In genomic region chr19:56775893-56776718, GRCm38 (mm10) we compare ENCODE assay signal across 8 mouse cellular contexts. TPM values are rescaled to one million over a fixed set of nuclear protein-coding genes. Genes with fewer than 3 reads are reported as not detected.
DNase-seq lines count a peak whose midpoint lies in the region; ATAC-seq and TF ChIP-seq lines count a peak whose summit lies in the region.

No protein-coding gene starts in this region.

- H3K4me2 ChIP-seq in kidney, embryonic 16.5 days (replicated peaks; ENCODE audit: low read depth, low read length) = peak overlapping the region; percentile 54
- peak overlapping the region; percentile 44; the same call in 1 of the 2 replicates for H3K4me2 ChIP-seq in liver, postnatal 0 days (ENCODE audit: low read depth, low read length)

- peak; percentile 65 for ATAC-seq in kidney, embryonic 16.5 days (ENCODE audit: low FRiP score, low TSS enrichment)
- ATAC-seq in liver, postnatal 0 days = no peak

- H3K27ac ChIP-seq in kidney, embryonic 16.5 days (ENCODE audit: low read length) = no peak overlapping the region
- H3K27ac ChIP-seq in kidney, adult 2 months (ENCODE audit: insufficient read depth, low read depth, low read length) = no peak overlapping the region
- no peak overlapping the region for H3K27ac ChIP-seq in liver, postnatal 0 days (ENCODE audit: low read depth)

- DNase-seq in kidney, adult 2 months = no peak
- peak; percentile 63 for DNase-seq in embryo, embryonic 11 days
- peak; percentile 41 to 57 for DNase-seq in heart, postnatal 10 days
- DNase-seq in liver, postnatal 0 days = no peak
- DNase-seq in Muller cell, postnatal 12 days (ENCODE audit: inconsistent ontology term) = no peak
- DNase-seq in spleen, adult 12 weeks (ENCODE audit: low spot score) = no peak
- no peak for DNase-seq in gastrocnemius, adult 18-20 months (ENCODE audit: low spot score)

- intact Hi-C loops in heart, postnatal 10 days (cut with DNase I) = loop anchor here (2.0 to 5.0 kb wide), 4 partner anchors 29 to 99 kb away; no protein-coding TSS in a partner anchor

- TF ChIP-seq CTCF in kidney, adult 2 months (conservative IDR thresholded peaks at IDR 0.05; ENCODE audit: insufficient read depth, insufficient read length, low read depth, low read length) = no peak
- no peak for TF ChIP-seq CTCF in liver, postnatal 0 days (IDR thresholded peaks at IDR 0.05; ENCODE audit: low read depth)

- H3K27me3 ChIP-seq in kidney, embryonic 16.5 days (ENCODE audit: insufficient read depth, low read length) = peaks cover 11% of the 10 kb centered on the region
- no peaks in the 10 kb centered on the region for H3K27me3 ChIP-seq in kidney, adult 2 months (replicated peaks; ENCODE audit: control insufficient read depth, insufficient read depth, low read length)
- peaks cover 13% of the 10 kb centered on the region for H3K27me3 ChIP-seq in liver, postnatal 0 days (ENCODE audit: insufficient read depth, low read length)

- no peak for TF ChIP-seq POLR2A in kidney, adult 2 months (IDR thresholded peaks at IDR 0.05; ENCODE audit: low read depth, low read length)

- H3K36me3 ChIP-seq in kidney, embryonic 16.5 days (ENCODE audit: insufficient read depth, low read length) = no peaks in the 10 kb centered on the region
- H3K36me3 ChIP-seq in kidney, adult 2 months (ENCODE audit: control insufficient read depth, insufficient read depth, low read length) = no peaks in the 10 kb centered on the region
- H3K36me3 ChIP-seq in liver, postnatal 0 days (replicated peaks; ENCODE audit: insufficient read depth, low read length) = no peaks in the 10 kb centered on the region

- H3K9me3 ChIP-seq in kidney, embryonic 16.5 days (ENCODE audit: low read length) = no peaks in the 10 kb centered on the region
- no peaks in the 10 kb centered on the region for H3K9me3 ChIP-seq in liver, postnatal 0 days (ENCODE audit: low read length)

- peak overlapping the region; percentile 25; the same call in 1 of the 2 replicates for H3K9ac ChIP-seq in kidney, embryonic 16.5 days (replicated peaks; ENCODE audit: low read length)
- no peak overlapping the region for H3K9ac ChIP-seq in liver, postnatal 0 days (replicated peaks)

- peak overlapping the region; percentile 32 for H3K4me3 ChIP-seq in kidney, embryonic 16.5 days (ENCODE audit: low read length)
- H3K4me3 ChIP-seq in kidney, adult 2 months (ENCODE audit: insufficient read depth, low read depth, low read length) = no peak overlapping the region
- H3K4me3 ChIP-seq in liver, postnatal 0 days (ENCODE audit: low read depth, low read length) = peak overlapping the region; percentile 13; the same call in 1 of the 2 replicates

- WGBS in kidney, embryonic 16.5 days = 4% methylated on average over 17 of the region's 18 CpGs
- WGBS in kidney, adult 2 months = 25% methylated on average over 18 of the region's 18 CpGs
- WGBS in liver, postnatal 0 days (ENCODE audit: insufficient replicate concordance) = 10% methylated on average over 18 of the region's 18 CpGs

- no peak for TF ChIP-seq EP300 in liver, postnatal 0 days (IDR thresholded peaks at IDR 0.05; ENCODE audit: low read depth)

- peaks cover 12% of the 10 kb centered on the region for H3K4me1 ChIP-seq in kidney, embryonic 16.5 days (ENCODE audit: insufficient read depth, low read length)
- H3K4me1 ChIP-seq in kidney, adult 2 months (ENCODE audit: control insufficient read depth, insufficient read depth, low read length) = peaks cover 3% of the 10 kb centered on the region; the same call in 1 of the 2 replicates
- H3K4me1 ChIP-seq in liver, postnatal 0 days (ENCODE audit: insufficient read depth) = peaks cover 6% of the 10 kb centered on the region

RNA-seq across cellular contexts. Expression of gene Ccdc186, which starts 45.9 kb away (rescaled TPM):
- polyA plus RNA-seq in kidney, embryonic 16.5 days (2015; fragmentation: Nextera tagmentation; extraction: Ambion mirVana) = 17.9 and 19.8 TPM in 2 replicates
- polyA plus RNA-seq in kidney, adult 2 months (2012; rRNA removed) = 3.9 and 4.7 TPM in 2 replicates
- 10 to 100 TPM; 22.2 to 29.6 TPM for total RNA-seq in heart, postnatal 10 days (2021)
- polyA plus RNA-seq in liver, postnatal 0 days (2015; fragmentation: Nextera tagmentation; extraction: Ambion mirVana) = 3.8 and 4.6 TPM in 2 replicates
- total RNA-seq in gastrocnemius, adult 18-20 months (2021) = 10 to 100 TPM; 24.8 to 25.6 TPM

RNA-seq across cellular contexts. Expression of gene Tdrd1, which starts 49.9 kb away (rescaled TPM):
- 1.00 and 1.1 TPM in 2 replicates for polyA plus RNA-seq in kidney, embryonic 16.5 days (2015; fragmentation: Nextera tagmentation; extraction: Ambion mirVana)
- 0.02 and 0.03 TPM in 2 replicates for polyA plus RNA-seq in kidney, adult 2 months (2012; rRNA removed)
- under 1 TPM; 0.07 to 0.10 TPM for total RNA-seq in heart, postnatal 10 days (2021)
- polyA plus RNA-seq in liver, postnatal 0 days (2015; fragmentation: Nextera tagmentation; extraction: Ambion mirVana) = not detected in 2 replicates
- not detected for total RNA-seq in gastrocnemius, adult 18-20 months (2021)

RNA-seq across cellular contexts. Expression of gene Adrb1, which starts 54.1 kb away (rescaled TPM):
- 0.06 and 0.21 TPM in 2 replicates for polyA plus RNA-seq in kidney, embryonic 16.5 days (2015; fragmentation: Nextera tagmentation; extraction: Ambion mirVana)
- 2.7 and 3.4 TPM in 2 replicates for polyA plus RNA-seq in kidney, adult 2 months (2012; rRNA removed)
- total RNA-seq in heart, postnatal 10 days (2021) = 10 to 100 TPM; 22.7 to 30.3 TPM
- 0.47 and 0.63 TPM in 2 replicates for polyA plus RNA-seq in liver, postnatal 0 days (2015; fragmentation: Nextera tagmentation; extraction: Ambion mirVana)
- total RNA-seq in gastrocnemius, adult 18-20 months (2021) = not detected

Comparison
In these comparisons a context has a peak if more than half of its experiments do, and no peak if none do; other contexts are left out.
1. DNase-seq: peak in embryo, embryonic 11 days (single experiment) and heart, postnatal 10 days (2 of 2); none in kidney, adult 2 months (single experiment), liver, postnatal 0 days (single experiment), Muller cell, postnatal 12 days (single experiment), spleen, adult 12 weeks (single experiment) and gastrocnemius, adult 18-20 months (single experiment).